Mouse (Mus musculus): ENCODE results near the gene Tnfsf4. TPM values are rescaled to one million over a fixed set of nuclear protein-coding genes. Genes with fewer than 3 reads are reported as not detected.

The Tnfsf4 gene
- polyA plus RNA-seq, 1 experiment from 2014 or later = 0.07 TPM

DNA sequence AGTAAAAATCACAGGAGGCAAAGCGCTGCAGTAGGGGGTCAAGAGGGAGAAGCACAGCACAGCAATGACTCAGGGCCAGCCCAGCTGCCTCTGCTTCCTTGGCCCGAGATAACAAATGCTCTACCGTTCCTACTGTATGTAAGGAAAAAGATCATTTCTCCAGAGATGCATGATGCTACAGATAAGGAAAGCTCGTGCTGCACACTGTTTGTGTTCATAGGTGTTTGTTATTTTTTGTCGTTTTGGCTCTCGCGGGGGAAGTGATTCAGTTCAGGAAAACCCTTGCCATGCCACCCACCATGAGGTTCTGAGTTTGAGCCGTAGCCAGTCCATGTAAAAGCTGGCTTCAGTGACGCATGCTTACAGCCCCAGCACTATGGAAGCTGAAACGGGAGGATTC, 2.3 kb upstream of the Tnfsf4 start:
- H3K4me1 ChIP-seq (ENCODE audit: control insufficient read depth, low read depth, low read length) = no peaks in the 10 kb centered on the region
- no peak overlapping the region for H3K4me3 ChIP-seq (ENCODE audit: low read depth, low read length)
- 39% methylated on average over 10 of the region's 10 CpGs for WGBS (ENCODE audit: insufficient replicate concordance)
- ATAC-seq (ENCODE audit: low read depth) = no peak
- H3K27ac ChIP-seq (ENCODE audit: low read length) = no peak overlapping the region
- H3K4me2 ChIP-seq (ENCODE audit: low read depth, low read length) = no peak overlapping the region
- no peaks in the 10 kb centered on the region for H3K27me3 ChIP-seq (ENCODE audit: control insufficient read depth, insufficient read depth, low read depth, low read length)
- no peaks in the 10 kb centered on the region for H3K9me3 ChIP-seq (replicated peaks; ENCODE audit: control insufficient read depth, low read length)
- H3K9ac ChIP-seq (ENCODE audit: low read depth, low read length) = no peak overlapping the region
- no peaks in the 10 kb centered on the region for H3K36me3 ChIP-seq (ENCODE audit: control insufficient read depth, insufficient read depth)

GRCm38 (mm10) chr1:161395610-161396009, 401 bp downstream of the Tnfsf4 start:
- H3K4me1 ChIP-seq (ENCODE audit: control insufficient read depth, low read depth, low read length) = no peaks in the 10 kb centered on the region
- H3K36me3 ChIP-seq (ENCODE audit: control insufficient read depth, insufficient read depth) = no peaks in the 10 kb centered on the region
- no peak overlapping the region for H3K4me2 ChIP-seq (ENCODE audit: low read depth, low read length)
- H3K4me3 ChIP-seq (ENCODE audit: low read depth, low read length) = no peak overlapping the region
- ATAC-seq (ENCODE audit: low read depth) = no peak
- no peaks in the 10 kb centered on the region for H3K27me3 ChIP-seq (ENCODE audit: control insufficient read depth, insufficient read depth, low read depth, low read length)
- H3K9ac ChIP-seq (ENCODE audit: low read depth, low read length) = no peak overlapping the region
- H3K9me3 ChIP-seq (replicated peaks; ENCODE audit: control insufficient read depth, low read length) = no peaks in the 10 kb centered on the region
- 36% methylated on average over 5 of the region's 5 CpGs for WGBS (ENCODE audit: insufficient replicate concordance)
- no peak overlapping the region for H3K27ac ChIP-seq (ENCODE audit: low read length)

DNA sequence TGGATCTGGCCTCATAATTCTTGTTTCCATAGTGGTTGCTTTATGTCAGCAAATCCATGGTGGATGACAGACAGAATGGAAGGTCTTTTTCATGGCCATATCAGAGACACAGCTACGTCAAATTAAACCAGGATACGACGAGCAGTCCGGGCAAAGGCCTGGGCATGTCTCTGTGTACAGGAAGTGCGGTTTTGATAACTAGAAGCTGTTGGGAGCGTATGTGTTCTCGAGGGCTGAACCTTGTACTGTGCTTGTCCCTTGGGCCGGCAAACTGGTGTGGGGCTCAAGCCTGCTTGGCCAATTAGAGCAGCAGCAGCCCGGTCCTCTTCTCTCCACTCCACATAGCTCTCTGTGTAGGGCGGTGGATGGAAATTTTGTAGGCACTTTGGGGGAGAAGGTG, 1.1 kb downstream of the Tnfsf4 start:
- ATAC-seq (ENCODE audit: low read depth) = no peak
- Histone ChIP-seq H3K9me3 (replicated peaks; ENCODE audit: control insufficient read depth, low read length) (no peaks in the 10 kb centered on the region), H3K4me2 (ENCODE audit: low read depth, low read length) (no peak overlapping the region), H3K36me3 (ENCODE audit: control insufficient read depth, insufficient read depth) (no peaks in the 10 kb centered on the region), H3K27me3 (ENCODE audit: control insufficient read depth, insufficient read depth, low read depth, low read length) (no peaks in the 10 kb centered on the region), H3K9ac (ENCODE audit: low read depth, low read length) (no peak overlapping the region), H3K4me3 (ENCODE audit: low read depth, low read length) (no peak overlapping the region), H3K4me1 (ENCODE audit: control insufficient read depth, low read depth, low read length) (no peaks in the 10 kb centered on the region), H3K27ac (ENCODE audit: low read length) (no peak overlapping the region)
- WGBS (ENCODE audit: insufficient replicate concordance) = 33% methylated on average over 10 of the region's 10 CpGs

- H3K36me3 ChIP-seq (ENCODE audit: control insufficient read depth, insufficient read depth) = no peaks in the 10 kb centered on the region
- no peaks in the 10 kb centered on the region for H3K9me3 ChIP-seq (replicated peaks; ENCODE audit: control insufficient read depth, low read length)
- 23% methylated on average over 6 of the region's 6 CpGs for WGBS (ENCODE audit: insufficient replicate concordance)
- no peak overlapping the region for H3K9ac ChIP-seq (ENCODE audit: low read depth, low read length)
- no peaks in the 10 kb centered on the region for H3K27me3 ChIP-seq (ENCODE audit: control insufficient read depth, insufficient read depth, low read depth, low read length)
- no peaks in the 10 kb centered on the region for H3K4me1 ChIP-seq (ENCODE audit: control insufficient read depth, low read depth, low read length)
- H3K4me3 ChIP-seq (ENCODE audit: low read depth, low read length) = no peak overlapping the region
- no peak for ATAC-seq (ENCODE audit: low read depth)
- H3K27ac ChIP-seq (ENCODE audit: low read length) = no peak overlapping the region
- no peak overlapping the region for H3K4me2 ChIP-seq (ENCODE audit: low read depth, low read length)
Measured at GRCm38 (mm10) chr1:161400126-161400525, 4.9 kb downstream of the Tnfsf4 start.

DNA sequence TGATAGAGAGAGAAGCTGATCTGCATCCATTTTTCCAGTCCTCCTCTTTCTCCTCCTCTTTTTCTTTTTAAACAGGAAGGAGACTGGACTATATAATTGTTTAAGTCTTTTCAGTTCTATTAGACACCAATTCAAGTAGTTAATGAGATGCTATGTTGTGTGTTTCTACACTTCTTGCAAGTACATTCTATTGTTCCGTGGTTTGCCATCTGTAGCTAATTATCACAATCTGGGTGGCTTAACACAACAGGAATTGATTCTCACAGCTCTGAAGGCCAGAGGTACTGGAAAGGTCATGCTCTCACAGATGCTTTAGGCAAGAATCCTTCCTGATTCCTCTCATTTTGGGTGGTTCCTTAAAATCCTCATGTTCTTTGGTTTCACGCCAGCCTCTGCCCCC, 7.9 kb downstream of the Tnfsf4 start:
- Histone ChIP-seq H3K4me2 (ENCODE audit: low read depth, low read length) (no peak overlapping the region), H3K27me3 (ENCODE audit: control insufficient read depth, insufficient read depth, low read depth, low read length) (no peaks in the 10 kb centered on the region), H3K4me1 (ENCODE audit: control insufficient read depth, low read depth, low read length) (no peaks in the 10 kb centered on the region), H3K9ac (ENCODE audit: low read depth, low read length) (no peak overlapping the region), H3K4me3 (ENCODE audit: low read depth, low read length) (no peak overlapping the region), H3K9me3 (replicated peaks; ENCODE audit: control insufficient read depth, low read length) (no peaks in the 10 kb centered on the region), H3K36me3 (ENCODE audit: control insufficient read depth, insufficient read depth) (no peaks in the 10 kb centered on the region), H3K27ac (ENCODE audit: low read length) (no peak overlapping the region)
- no peak for ATAC-seq (ENCODE audit: low read depth)
- WGBS (ENCODE audit: insufficient replicate concordance) = 46% methylated on average over 2 of the region's 2 CpGs

DNA sequence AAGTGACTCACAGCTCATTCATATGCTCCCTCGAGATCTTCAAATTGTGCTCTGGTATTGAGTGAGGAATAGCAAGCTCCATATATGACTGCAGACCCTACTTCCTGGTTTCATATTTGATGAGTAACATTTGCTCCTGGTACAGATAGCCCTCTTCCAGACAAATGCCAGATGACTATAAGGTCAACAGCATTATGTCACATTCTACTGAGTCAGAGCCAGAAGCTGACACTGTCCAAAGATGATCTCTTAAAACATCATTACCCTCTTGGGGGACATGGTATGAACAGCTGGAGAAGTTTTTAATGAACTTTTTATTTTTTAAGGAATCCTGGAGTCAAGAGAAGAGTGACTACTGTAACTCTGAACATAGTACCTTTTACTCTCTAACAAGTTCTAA, 11.3 kb downstream of the Tnfsf4 start:
- Histone ChIP-seq H3K9me3 (replicated peaks; ENCODE audit: control insufficient read depth, low read length) (no peaks in the 10 kb centered on the region), H3K27ac (ENCODE audit: low read length) (no peak overlapping the region), H3K36me3 (ENCODE audit: control insufficient read depth, insufficient read depth) (no peaks in the 10 kb centered on the region), H3K9ac (ENCODE audit: low read depth, low read length) (no peak overlapping the region), H3K4me1 (ENCODE audit: control insufficient read depth, low read depth, low read length) (no peaks in the 10 kb centered on the region), H3K4me2 (ENCODE audit: low read depth, low read length) (no peak overlapping the region), H3K4me3 (ENCODE audit: low read depth, low read length) (no peak overlapping the region), H3K27me3 (ENCODE audit: control insufficient read depth, insufficient read depth, low read depth, low read length) (no peaks in the 10 kb centered on the region)
- 41% methylated on average over 1 of the region's 1 CpGs for WGBS (ENCODE audit: insufficient replicate concordance)
- no peak for ATAC-seq (ENCODE audit: low read depth)

GRCm38 (mm10) chr1:161419926-161420325, 24.7 kb downstream of the Tnfsf4 start:
- Histone ChIP-seq H3K4me3 (ENCODE audit: low read depth, low read length) (no peak overlapping the region), H3K36me3 (ENCODE audit: control insufficient read depth, insufficient read depth) (no peaks in the 10 kb centered on the region), H3K4me1 (ENCODE audit: control insufficient read depth, low read depth, low read length) (no peaks in the 10 kb centered on the region), H3K27ac (ENCODE audit: low read length) (no peak overlapping the region), H3K4me2 (ENCODE audit: low read depth, low read length) (no peak overlapping the region), H3K9me3 (replicated peaks; ENCODE audit: control insufficient read depth, low read length) (no peaks in the 10 kb centered on the region), H3K9ac (ENCODE audit: low read depth, low read length) (no peak overlapping the region), H3K27me3 (ENCODE audit: control insufficient read depth, insufficient read depth, low read depth, low read length) (no peaks in the 10 kb centered on the region)
- no peak for ATAC-seq (ENCODE audit: low read depth)

DNA sequence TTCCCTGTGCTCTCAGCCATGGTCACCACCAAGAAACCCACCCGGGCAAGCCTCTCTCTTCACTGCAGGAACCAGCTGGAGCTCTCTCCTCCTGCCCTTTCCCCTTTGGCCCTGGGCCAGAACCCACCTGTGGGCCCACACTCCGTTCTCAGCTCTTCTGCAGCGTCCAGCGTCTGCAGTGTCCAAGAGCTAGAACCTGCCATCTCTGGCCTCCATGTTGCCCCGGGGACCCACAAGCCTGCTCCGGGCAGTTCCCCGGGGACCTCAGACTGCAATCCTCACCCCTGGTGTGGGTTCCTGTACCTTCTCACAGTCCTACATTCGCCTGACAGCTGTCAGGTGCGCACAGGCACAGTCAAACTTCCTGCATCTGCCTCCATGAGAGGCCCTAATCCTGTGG, 25.4 kb downstream of the Tnfsf4 start:
- no peak for ATAC-seq (ENCODE audit: low read depth)
- 75% methylated on average over 9 of the region's 9 CpGs for WGBS (ENCODE audit: insufficient replicate concordance)
- Histone ChIP-seq H3K4me1 (ENCODE audit: control insufficient read depth, low read depth, low read length) (no peaks in the 10 kb centered on the region), H3K27ac (ENCODE audit: low read length) (no peak overlapping the region), H3K9ac (ENCODE audit: low read depth, low read length) (no peak overlapping the region), H3K4me2 (ENCODE audit: low read depth, low read length) (no peak overlapping the region), H3K36me3 (ENCODE audit: control insufficient read depth, insufficient read depth) (no peaks in the 10 kb centered on the region), H3K9me3 (replicated peaks; ENCODE audit: control insufficient read depth, low read length) (no peaks in the 10 kb centered on the region), H3K4me3 (ENCODE audit: low read depth, low read length) (no peak overlapping the region), H3K27me3 (ENCODE audit: control insufficient read depth, insufficient read depth, low read depth, low read length) (no peaks in the 10 kb centered on the region)

- Histone ChIP-seq H3K4me1 (ENCODE audit: control insufficient read depth, low read depth, low read length) (no peaks in the 10 kb centered on the region), H3K27me3 (ENCODE audit: control insufficient read depth, insufficient read depth, low read depth, low read length) (no peaks in the 10 kb centered on the region), H3K4me3 (ENCODE audit: low read depth, low read length) (no peak overlapping the region), H3K36me3 (ENCODE audit: control insufficient read depth, insufficient read depth) (no peaks in the 10 kb centered on the region), H3K4me2 (ENCODE audit: low read depth, low read length) (no peak overlapping the region), H3K27ac (ENCODE audit: low read length) (no peak overlapping the region), H3K9ac (ENCODE audit: low read depth, low read length) (no peak overlapping the region), H3K9me3 (replicated peaks; ENCODE audit: control insufficient read depth, low read length) (no peaks in the 10 kb centered on the region)
- 59% methylated on average over 4 of the region's 4 CpGs for WGBS (ENCODE audit: insufficient replicate concordance)
- ATAC-seq (ENCODE audit: low read depth) = no peak
Measured at GRCm38 (mm10) chr1:161426277-161427056, 31.3 kb downstream of the Tnfsf4 start.
